Mouse (Mus musculus): ENCODE results near the gene Tmem106a. TPM values are rescaled to one million over a fixed set of nuclear protein-coding genes. Genes with fewer than 3 reads are reported as not detected.
"Not testable (repeated sequence)": the region's sequence is repeated elsewhere in the genome, so short reads cannot be mapped to it uniquely, and the experiment has no call there.

Tmem106a gene
- polyA plus RNA-seq, 1 experiment from 2014 or later, result 9.6 TPM

DNA sequence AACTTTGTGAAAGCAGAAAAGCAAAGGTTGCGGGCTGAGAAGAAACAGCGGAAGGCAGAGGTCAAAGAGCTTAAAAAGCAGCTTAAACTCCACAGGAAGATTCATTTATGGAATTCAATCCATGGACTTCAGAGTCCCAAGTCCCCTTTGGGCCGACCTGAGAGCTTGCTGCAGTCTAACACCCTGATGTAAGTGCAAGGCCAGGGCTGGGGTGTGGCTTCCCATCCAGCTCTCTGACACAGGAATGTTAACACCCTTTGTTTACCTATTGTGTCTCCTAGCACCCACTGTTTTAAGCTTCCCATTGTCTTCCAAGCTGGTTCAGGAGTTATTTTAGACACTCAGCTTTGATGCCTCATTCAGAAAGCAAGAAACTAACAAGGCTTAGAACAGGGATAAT, 13.6 kb upstream of the Tmem106a start:
- Histone ChIP-seq H3K9me3 (replicated peaks) (no peaks in the 10 kb centered on the region), H3K4me1 (no peaks in the 10 kb centered on the region), H3K27me3 (no peaks in the 10 kb centered on the region), H3K27ac (replicated peaks) (no peak overlapping the region), H3K4me2 (replicated peaks) (no peak overlapping the region), H3K36me3 (peaks cover 86% of the 10 kb centered on the region), H3K9ac (no peak overlapping the region), H3K4me3 (replicated peaks) (no peak overlapping the region)
- 81% methylated on average over 3 of the region's 3 CpGs for WGBS
- no peak for ATAC-seq (ENCODE audit: insufficient number of reproducible peaks, low FRiP score, low TSS enrichment, low read depth)

DNA sequence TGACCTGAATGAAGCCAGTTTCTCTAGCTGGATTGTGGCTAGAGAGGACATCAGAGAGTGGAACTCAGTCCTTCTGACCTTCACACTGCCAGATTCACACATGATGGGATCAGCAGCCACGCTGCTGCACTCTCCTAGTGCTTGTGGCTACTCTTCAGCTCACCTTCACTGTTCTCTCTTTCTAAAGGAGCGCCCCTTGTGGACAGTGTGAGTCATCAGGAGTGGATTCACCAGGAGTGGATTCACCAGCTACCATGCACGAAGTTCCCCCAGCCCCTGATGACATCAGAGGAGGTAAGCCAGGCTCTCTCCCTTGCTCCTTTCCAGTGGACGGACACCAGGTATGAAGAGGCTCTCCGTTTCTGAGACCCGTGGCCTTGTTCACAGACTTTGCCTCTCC, 5.9 kb upstream of the Tmem106a start:
- ATAC-seq (ENCODE audit: insufficient number of reproducible peaks, low FRiP score, low TSS enrichment, low read depth), result no peak; the same call in 1 of the 2 replicates
- 82% methylated on average over 6 of the region's 6 CpGs for WGBS

GRCm38 (mm10) chr11:101581081-101581764, 819 bp upstream of the Tmem106a start:
- Histone ChIP-seq H3K4me3 (replicated peaks) (no peak overlapping the region), H3K27ac (replicated peaks) (no peak overlapping the region), H3K27me3 (no peaks in the 10 kb centered on the region), H3K4me1 (peaks cover 5% of the 10 kb centered on the region; the same call in 1 of the 2 replicates), H3K9ac (no peak overlapping the region), H3K9me3 (replicated peaks) (no peaks in the 10 kb centered on the region), H3K4me2 (replicated peaks) (no peak overlapping the region), H3K36me3 (peaks cover 43% of the 10 kb centered on the region)
- WGBS, result 68% methylated on average over 6 of the region's 6 CpGs
- no peak for ATAC-seq (ENCODE audit: insufficient number of reproducible peaks, low FRiP score, low TSS enrichment, low read depth)

More for the DNA sequence above, 5.9 kb upstream of the Tmem106a start:
- H3K9me3 ChIP-seq (replicated peaks), result no peaks in the 10 kb centered on the region
- H3K4me3 ChIP-seq (replicated peaks), result no peak overlapping the region
- H3K4me1 ChIP-seq, result no peaks in the 10 kb centered on the region
- H3K27me3 ChIP-seq, result no peaks in the 10 kb centered on the region
- H3K4me2 ChIP-seq (replicated peaks), result no peak overlapping the region
- H3K9ac ChIP-seq, result no peak overlapping the region
- peaks cover 91% of the 10 kb centered on the region for H3K36me3 ChIP-seq
- no peak overlapping the region for H3K27ac ChIP-seq (replicated peaks)

DNA sequence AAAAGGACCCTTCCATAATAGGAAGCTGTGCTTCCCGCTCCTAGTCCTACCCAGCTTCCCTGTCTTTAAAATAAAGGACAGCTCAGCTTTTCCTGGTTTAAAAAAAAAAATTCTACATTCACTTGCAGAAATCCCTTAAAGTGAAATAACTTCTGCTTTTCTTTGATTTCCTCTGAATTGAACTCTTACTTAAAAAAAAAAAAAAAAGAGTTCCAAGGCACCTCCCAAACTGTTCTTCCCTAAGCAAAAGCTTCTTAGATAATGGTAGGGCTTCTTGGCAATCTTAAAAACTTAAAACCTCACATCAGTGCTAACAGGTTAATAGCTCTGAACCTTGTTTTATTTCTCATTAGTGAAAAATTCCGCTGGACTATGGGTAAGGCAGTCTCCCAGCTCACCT, 1.2 kb downstream of the Tmem106a start:
- WGBS, result 87% methylated on average over 2 of the region's 2 CpGs
- no peak for ATAC-seq (ENCODE audit: insufficient number of reproducible peaks, low FRiP score, low TSS enrichment, low read depth)
- H3K9me3 ChIP-seq (replicated peaks), result no peaks in the 10 kb centered on the region

GRCm38 (mm10) chr11:101585031-101585430, 3.0 kb downstream of the Tmem106a start:
- H3K4me1 ChIP-seq; H3K27ac ChIP-seq (replicated peaks); H3K9me3 ChIP-seq (replicated peaks); H3K27me3 ChIP-seq; H3K4me3 ChIP-seq (replicated peaks); ATAC-seq (ENCODE audit: insufficient number of reproducible peaks, low FRiP score, low TSS enrichment, low read depth); H3K4me2 ChIP-seq (replicated peaks); H3K9ac ChIP-seq: not testable (repeated sequence)
- H3K36me3 ChIP-seq, result peaks cover 14% of the 10 kb centered on the region; the same call in 1 of the 2 replicates
- WGBS, result 97% methylated on average over 1 of the region's 1 CpGs

More for the DNA sequence above, 1.2 kb downstream of the Tmem106a start:
- Histone ChIP-seq H3K27ac (replicated peaks) (no peak overlapping the region), H3K27me3 (no peaks in the 10 kb centered on the region), H3K4me1 (peaks cover 5% of the 10 kb centered on the region; the same call in 1 of the 2 replicates), H3K9ac (no peak overlapping the region), H3K36me3 (peaks cover 28% of the 10 kb centered on the region), H3K4me2 (replicated peaks) (no peak overlapping the region), H3K4me3 (replicated peaks) (no peak overlapping the region)

GRCm38 (mm10) chr11:101585805-101586204, 3.8 kb downstream of the Tmem106a start:
- no peak overlapping the region for H3K9ac ChIP-seq
- H3K4me2 ChIP-seq (replicated peaks), result no peak overlapping the region
- H3K4me1 ChIP-seq, result peaks cover 5% of the 10 kb centered on the region; the same call in 1 of the 2 replicates
- ATAC-seq (ENCODE audit: insufficient number of reproducible peaks, low FRiP score, low TSS enrichment, low read depth), result no peak
- no peak overlapping the region for H3K27ac ChIP-seq (replicated peaks)
- H3K27me3 ChIP-seq, result no peaks in the 10 kb centered on the region
- H3K9me3 ChIP-seq (replicated peaks), result no peaks in the 10 kb centered on the region
- peaks cover 7% of the 10 kb centered on the region; the same call in 1 of the 2 replicates for H3K36me3 ChIP-seq
- 70% methylated on average over 4 of the region's 4 CpGs for WGBS
- no peak overlapping the region for H3K4me3 ChIP-seq (replicated peaks)

GRCm38 (mm10) chr11:101587676-101588075, 5.6 kb downstream of the Tmem106a start:
- ATAC-seq (ENCODE audit: insufficient number of reproducible peaks, low FRiP score, low TSS enrichment, low read depth), result no peak
- WGBS, result 82% methylated on average over 10 of the region's 10 CpGs
- no peaks in the 10 kb centered on the region for H3K9me3 ChIP-seq (replicated peaks)
- no peaks in the 10 kb centered on the region for H3K4me1 ChIP-seq
- H3K9ac ChIP-seq, result no peak overlapping the region
- peaks cover 7% of the 10 kb centered on the region; the same call in 1 of the 2 replicates for H3K36me3 ChIP-seq
- no peaks in the 10 kb centered on the region for H3K27me3 ChIP-seq
- no peak overlapping the region for H3K27ac ChIP-seq (replicated peaks)
- no peak overlapping the region for H3K4me3 ChIP-seq (replicated peaks)
- H3K4me2 ChIP-seq (replicated peaks), result no peak overlapping the region

- peaks cover 7% of the 10 kb centered on the region; the same call in 1 of the 2 replicates for H3K36me3 ChIP-seq
- H3K27me3 ChIP-seq, result no peaks in the 10 kb centered on the region
- no peak overlapping the region for H3K4me3 ChIP-seq (replicated peaks)
- no peaks in the 10 kb centered on the region for H3K4me1 ChIP-seq
- H3K9me3 ChIP-seq (replicated peaks), result no peaks in the 10 kb centered on the region
- no peak overlapping the region for H3K9ac ChIP-seq
- no peak overlapping the region for H3K27ac ChIP-seq (replicated peaks)
- H3K4me2 ChIP-seq (replicated peaks), result no peak overlapping the region
- WGBS, result 87% methylated on average over 7 of the region's 7 CpGs
- no peak for ATAC-seq (ENCODE audit: insufficient number of reproducible peaks, low FRiP score, low TSS enrichment, low read depth)
Observed at GRCm38 (mm10) chr11:101588868-101589267, 6.8 kb downstream of the Tmem106a start.

DNA sequence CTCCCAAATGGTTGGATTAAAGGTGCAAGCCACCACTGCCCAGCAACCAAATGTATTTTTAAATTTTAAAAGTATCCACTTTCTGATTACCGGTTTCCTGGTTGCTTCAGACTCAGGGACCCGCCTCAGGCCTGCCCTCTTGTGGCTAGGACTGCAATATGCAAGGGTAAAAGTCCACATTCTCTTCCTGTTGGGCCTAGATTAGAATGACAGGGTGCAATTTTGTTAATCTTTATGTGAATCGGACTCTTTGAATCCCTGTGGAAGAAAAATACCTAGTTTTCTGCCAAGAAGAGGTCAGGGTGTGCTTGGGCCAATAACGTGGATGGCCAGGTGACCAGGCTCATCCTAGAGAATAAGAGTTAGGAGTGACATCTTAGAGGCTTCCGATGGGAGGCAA, 7.4 kb downstream of the Tmem106a start:
- H3K4me3 ChIP-seq (replicated peaks), result no peak overlapping the region
- peaks cover 7% of the 10 kb centered on the region; the same call in 1 of the 2 replicates for H3K36me3 ChIP-seq
- WGBS, result 29% methylated on average over 5 of the region's 5 CpGs
- no peaks in the 10 kb centered on the region for H3K9me3 ChIP-seq (replicated peaks)
- H3K27ac ChIP-seq (replicated peaks), result no peak overlapping the region
- no peak overlapping the region for H3K9ac ChIP-seq
- H3K4me2 ChIP-seq (replicated peaks), result no peak overlapping the region
- H3K27me3 ChIP-seq, result no peaks in the 10 kb centered on the region
- ATAC-seq (ENCODE audit: insufficient number of reproducible peaks, low FRiP score, low TSS enrichment, low read depth), result no peak
- H3K4me1 ChIP-seq, result no peaks in the 10 kb centered on the region

- H3K4me3 ChIP-seq (replicated peaks), result no peak overlapping the region
- 67% methylated on average over 12 of the region's 12 CpGs for WGBS
- H3K27ac ChIP-seq (replicated peaks), result no peak overlapping the region
Observed at GRCm38 (mm10) chr11:101589989-101590624, 8.1 kb downstream of the Tmem106a start.

DNA sequence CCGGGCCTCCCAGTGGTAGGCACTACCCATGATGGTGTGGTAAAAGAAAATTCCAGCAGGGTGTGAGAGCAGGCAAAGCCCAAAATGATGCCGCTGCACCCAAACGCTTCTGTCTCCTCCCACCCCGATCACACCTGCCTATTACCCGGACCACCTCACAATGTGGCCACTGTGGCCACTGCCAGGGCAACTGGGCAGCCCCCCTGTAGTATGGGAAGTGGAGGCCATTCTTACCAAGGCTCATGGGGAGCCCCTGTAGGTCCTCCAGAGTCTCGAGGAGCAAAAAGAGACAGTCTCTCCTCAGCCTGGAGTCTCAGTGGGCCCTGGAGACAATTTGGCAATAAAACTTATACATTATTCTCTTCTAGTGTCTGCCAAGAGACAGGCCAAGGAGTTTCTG, 17.1 kb downstream of the Tmem106a start, which contains the start of gene Gm11634:
Gene Gm11634 (minus strand): TSS at position 101 of the 400 bp plus-strand sequence.
- H3K36me3 ChIP-seq, result no peaks in the 10 kb centered on the region
- H3K4me3 ChIP-seq (replicated peaks), result no peak within 1 kb of the TSS
- H3K4me2 ChIP-seq (replicated peaks), result no peak within 1 kb of the TSS
- no peak within 1 kb of the TSS for H3K9ac ChIP-seq
- H3K9me3 ChIP-seq (replicated peaks), result no peaks in the 10 kb centered on the region
- 78% methylated on average over 6 of the region's 6 CpGs for WGBS
- no peak within 1 kb of the TSS for H3K27ac ChIP-seq (replicated peaks)
- no peaks in the 10 kb centered on the region for H3K4me1 ChIP-seq
- no peak for ATAC-seq (ENCODE audit: insufficient number of reproducible peaks, low FRiP score, low TSS enrichment, low read depth)
- no peaks in the 10 kb centered on the region for H3K27me3 ChIP-seq

More at GRCm38 (mm10) chr11:101589989-101590624, 8.1 kb downstream of the Tmem106a start:
- H3K9ac ChIP-seq, result no peak overlapping the region
- H3K36me3 ChIP-seq, result peaks cover 7% of the 10 kb centered on the region; the same call in 1 of the 2 replicates
- H3K4me1 ChIP-seq, result no peaks in the 10 kb centered on the region
- H3K4me2 ChIP-seq (replicated peaks), result no peak overlapping the region
- H3K27me3 ChIP-seq, result no peaks in the 10 kb centered on the region
- no peaks in the 10 kb centered on the region for H3K9me3 ChIP-seq (replicated peaks)
- ATAC-seq (ENCODE audit: insufficient number of reproducible peaks, low FRiP score, low TSS enrichment, low read depth), result no peak
